Mouse (Mus musculus) myocyte (in vitro differentiated cells): Measurements from ENCODE around the gene Ppp1r3c.

Experiments used
- E2F4 ChIP-seq: IDR thresholded peaks from one replicate; pipeline ENCODE4 v1.6.1; 2011; ENCODE audit warnings: mild to moderate bottlenecking, control low read depth, moderate library complexity; ENCODE audit not compliant: insufficient read depth
- MYOD1 ChIP-seq, 3 experiments: IDR thresholded peaks; one replicate each; pipeline ENCODE4 v1.6.1; 2011; ENCODE audit warnings: control low read depth in 2 of 3, low read depth in 2 of 3, mild to moderate bottlenecking in 2 of 3, moderate library complexity in 1 of 3; ENCODE audit not compliant: insufficient read length in 2 of 3, control insufficient read depth in 1 of 3
- POLR2A ChIP-seq: IDR thresholded peaks from one replicate; pipeline ENCODE4 v1.6.1; 2011; ENCODE audit warnings: low read depth, mild to moderate bottlenecking, control low read depth, moderate library complexity; ENCODE audit not compliant: insufficient read length
- TCF12 ChIP-seq: IDR thresholded peaks from one replicate; pipeline ENCODE4 v1.6.1; 2011; ENCODE audit warnings: mild to moderate bottlenecking, control low read depth; ENCODE audit not compliant: poor library complexity, insufficient read depth, severe bottlenecking
- TCF3 ChIP-seq: IDR thresholded peaks from one replicate; pipeline ENCODE4 v1.6.1; 2011; ENCODE audit warnings: low read depth, control low read depth; ENCODE audit not compliant: insufficient read length
- USF1 ChIP-seq: IDR thresholded peaks from one replicate; pipeline ENCODE4 v1.6.1; 2011; ENCODE audit warnings: low read depth, mild to moderate bottlenecking, control low read depth, moderate library complexity

GRCm38 (mm10) chr19:36768084-36768483 is 31.6 kb upstream of the Ppp1r3c start:
- TF ChIP-seq POLR2A (no peak), E2F4 (no peak), USF1 (no peak), MYOD1 (IDR thresholded peaks at IDR 0.05; ENCODE audit: control insufficient read depth in 1 of 3, insufficient read length in 2 of 3, low read depth in 2 of 3) (no peak), TCF3 (no peak), TCF12 (no peak)
